Mouse (Mus musculus) CH12.LX (cell line): ENCODE data around the gene Lgals2. TPM values are rescaled to one million over a fixed set of nuclear protein-coding genes. Genes with fewer than 3 reads are reported as not detected.

Source experiments
- DNase-seq: peaks from one replicate; pipeline ENCODE4 v3.0.0-alpha.2; 2013; ENCODE audit errors: extremely low read depth
- H3K27ac ChIP-seq: 2 replicates; pipeline ENCODE4 v1.5.1; 2012; ENCODE audit warnings: low read depth, mild to moderate bottlenecking, control low read depth, moderate library complexity; ENCODE audit not compliant: insufficient read depth
- H3K27me3 ChIP-seq: replicated peaks from 2 replicates; pipeline ENCODE3; 2012; ENCODE audit warnings: inconsistent platforms
- H3K36me3 ChIP-seq, 2 experiments: replicated peaks in 1 of 2; 2 replicates each; pipeline versions ENCODE3 to v1.6.1; 2012; ENCODE audit warnings: inconsistent platforms in 1 of 2, low read length in 1 of 2, mild to moderate bottlenecking in 1 of 2, mixed read lengths in 1 of 2, moderate library complexity in 1 of 2; ENCODE audit not compliant: control insufficient read depth in 1 of 2, insufficient read depth in 1 of 2
- H3K4me1 ChIP-seq, 2 experiments: 2 replicates each; pipeline ENCODE4 v1.6.1; 2012; ENCODE audit warnings: inconsistent platforms in 1 of 2, moderate library complexity in 1 of 2; ENCODE audit not compliant: insufficient read depth in 2 of 2, control insufficient read depth in 1 of 2
- H3K4me2 ChIP-seq: 2 replicates; pipeline ENCODE4 v1.6.1; 2012; ENCODE audit warnings: low read depth, mild to moderate bottlenecking, control low read depth; ENCODE audit not compliant: poor library complexity, insufficient read depth, severe bottlenecking
- H3K4me3 ChIP-seq, 3 experiments: fragments of 150-350 bp in 1 of 3; sonication (generic) in 1 of 3; replicated peaks in 1 of 3; 2 replicates each; pipeline versions ENCODE3 to v1.5.1; 2011 to 2012; ENCODE audit warnings: low read depth in 2 of 3, low read length in 2 of 3, mild to moderate bottlenecking in 2 of 3, moderate library complexity in 2 of 3, control low read depth in 1 of 3, improper control_type of control experiment in 1 of 3, inconsistent platforms in 1 of 3, mixed read lengths in 1 of 3; ENCODE audit not compliant: poor library complexity in 1 of 3
- H3K79me2 ChIP-seq: replicated peaks from 2 replicates; pipeline ENCODE4 v1.6.1; 2012; ENCODE audit warnings: mild to moderate bottlenecking, moderate library complexity; ENCODE audit not compliant: control insufficient read depth, poor library complexity, insufficient read depth, severe bottlenecking; ENCODE audit errors: extremely low read depth
- H3K9ac ChIP-seq: 2 replicates; pipeline ENCODE4 v1.6.1; 2012; ENCODE audit warnings: low read depth, mild to moderate bottlenecking, control low read depth, moderate library complexity; ENCODE audit not compliant: insufficient read depth
- H3K9me3 ChIP-seq: replicated peaks from 2 replicates; pipeline ENCODE3; 2012; ENCODE audit warnings: low read length, inconsistent platforms, mixed read lengths
- BHLHE40 ChIP-seq: IDR thresholded peaks from 2 replicates; pipeline ENCODE4 v1.6.1; 2011; ENCODE audit warnings: mild to moderate bottlenecking, low read depth, low read length, improper control_type of control experiment
- CHD1 ChIP-seq: IDR thresholded peaks from 2 replicates; pipeline ENCODE4 v1.6.1; 2012; ENCODE audit warnings: low read depth, low read length, improper control_type of control experiment, inconsistent platforms
- CHD2 ChIP-seq: IDR thresholded peaks from 2 replicates; pipeline ENCODE4 v1.6.1; 2011; ENCODE audit warnings: low read length, improper control_type of control experiment
- CTCF ChIP-seq, 2 experiments: IDR thresholded peaks in 1 of 2; conservative IDR thresholded peaks in 1 of 2; 2 replicates each; pipeline ENCODE4 v1.5.1; 2011 to 2012; ENCODE audit warnings: low read depth in 2 of 2, low read length in 2 of 2, improper control_type of control experiment in 1 of 2, inconsistent platforms in 1 of 2, mild to moderate bottlenecking in 1 of 2, moderate library complexity in 1 of 2
- ELF1 ChIP-seq: IDR thresholded peaks from 2 replicates; pipeline ENCODE4 v1.6.1; 2014; ENCODE audit warnings: low read depth, mild to moderate bottlenecking, inconsistent platforms, low read length, improper control_type of control experiment
- JUN ChIP-seq: IDR thresholded peaks from 2 replicates; pipeline ENCODE4 v1.6.1; 2011; ENCODE audit warnings: low read depth, mild to moderate bottlenecking, low read length, improper control_type of control experiment, moderate library complexity; ENCODE audit not compliant: insufficient read depth
- KAT2A ChIP-seq: IDR thresholded peaks from 2 replicates; pipeline ENCODE4 v1.6.1; 2012; ENCODE audit warnings: low read length, improper control_type of control experiment, inconsistent platforms; ENCODE audit not compliant: insufficient replicate concordance
- MAFK ChIP-seq: IDR thresholded peaks from 2 replicates; pipeline ENCODE4 v1.6.1; 2011; ENCODE audit warnings: low read length, improper control_type of control experiment; ENCODE audit not compliant: insufficient replicate concordance
- MAX ChIP-seq: IDR thresholded peaks from 2 replicates; pipeline ENCODE4 v1.6.1; 2011; ENCODE audit warnings: low read length, improper control_type of control experiment
- MAZ ChIP-seq: IDR thresholded peaks from 2 replicates; pipeline ENCODE4 v1.6.1; 2012; ENCODE audit warnings: low read depth, mild to moderate bottlenecking, inconsistent platforms, low read length, improper control_type of control experiment, moderate library complexity
- MXI1 ChIP-seq: IDR thresholded peaks from 2 replicates; pipeline ENCODE4 v1.6.1; 2011; ENCODE audit warnings: mild to moderate bottlenecking, low read depth, low read length, improper control_type of control experiment
- NRF1 ChIP-seq: IDR thresholded peaks from 2 replicates; pipeline ENCODE4 v1.6.1; 2014; ENCODE audit warnings: low read depth, mild to moderate bottlenecking, inconsistent platforms, low read length, improper control_type of control experiment, moderate library complexity
- SMC3 ChIP-seq: IDR thresholded peaks from 2 replicates; pipeline ENCODE4 v1.6.1; 2011; ENCODE audit warnings: low read depth, low read length, improper control_type of control experiment
- TCF12 ChIP-seq: IDR thresholded peaks from 2 replicates; pipeline ENCODE4 v1.6.1; 2014; ENCODE audit warnings: low read depth, mild to moderate bottlenecking, inconsistent platforms, low read length, improper control_type of control experiment
- ZC3H11A ChIP-seq: IDR thresholded peaks from 2 replicates; pipeline ENCODE4 v1.6.1; 2012; ENCODE audit warnings: low read depth, mild to moderate bottlenecking, inconsistent platforms, low read length, improper control_type of control experiment
- ZMIZ1 ChIP-seq: IDR thresholded peaks from 2 replicates; pipeline ENCODE4 v1.6.1; 2012; ENCODE audit warnings: low read depth, mild to moderate bottlenecking, inconsistent platforms, low read length, improper control_type of control experiment
- dilution Hi-C: fragments of 300-500 bp; cut with MboI; formaldehyde crosslinking; loops from 2 replicates; pipeline ENCODE4 v1.14.3; 2020; ENCODE audit warnings: low sequenced_read_pairs; ENCODE audit not compliant: extremely low pct_unique_long_range_greater_than_20kb, extremely low pct_ligation_motif_present
- in situ Hi-C: fragments of 300-500 bp; cut with MboI; formaldehyde crosslinking; loops from 3 replicates; pipeline ENCODE4 v1.14.3; 2019; ENCODE audit warnings: low sequenced_read_pairs, low pct_ligation_motif_present, low pct_unique_long_range_greater_than_20kb, mixed read lengths
- polyA plus RNA-seq: library from polyadenylated mRNA; unstranded; fragments of >175 nt; gene quantifications from 2 replicates; pipeline ENCODE4 v1.2.1, GENCODE M21; 2012; ENCODE audit warnings: low read depth; ENCODE audit not compliant: insufficient read length
- total RNA-seq, 2 experiments: library from RNA; depleted of rRNA; stranded (reverse); fragments of 300-350 nt in 1 of 2; fragments of >200 nt in 1 of 2; gene quantifications; 2 replicates each; pipeline ENCODE4 v1.2.3; 2012 to 2014

Lgals2 gene
- total and polyA plus RNA-seq, 3 experiments: not detected

GRCm38 (mm10) chr15:78839744-78840143, 15.6 kb downstream of the Lgals2 start:
- Histone ChIP-seq H3K36me3 (no peaks in the 10 kb centered on the region), H3K9ac (no peak overlapping the region), H3K9me3 (peaks cover 6% of the 10 kb centered on the region), H3K4me1 (no peaks in the 10 kb centered on the region), H3K79me2 (no peaks in the 10 kb centered on the region), H3K27me3 (peaks cover 78% of the 10 kb centered on the region), H3K27ac (no peak overlapping the region), H3K4me2 (no peak overlapping the region), H3K4me3 (no peak overlapping the region)
- no peak for DNase-seq
- in situ Hi-C loops: loop anchor here (10.0 kb wide), 1 partner anchor 215 kb away; no protein-coding TSS in a partner anchor
- dilution Hi-C loops: loop anchor here (25.0 kb wide), 1 partner anchor 102 kb away; no protein-coding TSS in a partner anchor
- TF ChIP-seq NRF1 (no peak), MAX (no peak), MXI1 (no peak), CHD1 (no peak), ZC3H11A (no peak), KAT2A (no peak), ELF1 (no peak), CTCF (conservative IDR thresholded peaks at IDR 0.05 in 1 of 2, IDR thresholded peaks at IDR 0.05 in 1 of 2; ENCODE audit: low read depth in 2 of 2, low read length in 2 of 2) (no peak), MAFK (no peak), JUN (no peak), TCF12 (no peak), BHLHE40 (no peak), ZMIZ1 (no peak)

- peaks cover 6% of the 10 kb centered on the region for H3K9me3 ChIP-seq
- H3K4me3 ChIP-seq: no peak overlapping the region
- no peaks in the 10 kb centered on the region for H3K4me1 ChIP-seq
- H3K9ac ChIP-seq: no peak overlapping the region
- in situ Hi-C loops: no loop called here
- H3K27me3 ChIP-seq: peaks cover 71% of the 10 kb centered on the region
- H3K4me2 ChIP-seq: no peak overlapping the region
- no peaks in the 10 kb centered on the region for H3K36me3 ChIP-seq
- H3K79me2 ChIP-seq: no peaks in the 10 kb centered on the region
- DNase-seq: no peak
- dilution Hi-C loops: loop anchor here (25.0 kb wide), 1 partner anchor 99 kb away; no protein-coding TSS in a partner anchor
- H3K27ac ChIP-seq: no peak overlapping the region
- TF ChIP-seq MAFK: no peak
- no peak for TF ChIP-seq BHLHE40
- TF ChIP-seq TCF12: no peak
- TF ChIP-seq SMC3: no peak
- TF ChIP-seq ZC3H11A: no peak
- no peak for TF ChIP-seq CHD2
- TF ChIP-seq MAZ: no peak
Observed at GRCm38 (mm10) chr15:78836086-78836621, 19.2 kb downstream of the Lgals2 start.
